Mouse (Mus musculus) adrenal gland, adult (tissue): Measurements from ENCODE around the gene Ptch1.

Experiments used
- DNase-seq, 2 experiments: peaks; one replicate each; pipeline ENCODE4 v3.0.0; 2022 to 2023; ENCODE audit warnings: low spot score in 1 of 2; ENCODE audit not compliant: inconsistent age in 2 of 2

The Ptch1 gene

GRCm38 (mm10) chr13:63573256-63573835 lies at the start of gene Ptch1:
Ptch1 (minus strand) TSS chr13:63573598.
- peak in 1 of 2 experiments; percentile 75 for DNase-seq

DNA sequence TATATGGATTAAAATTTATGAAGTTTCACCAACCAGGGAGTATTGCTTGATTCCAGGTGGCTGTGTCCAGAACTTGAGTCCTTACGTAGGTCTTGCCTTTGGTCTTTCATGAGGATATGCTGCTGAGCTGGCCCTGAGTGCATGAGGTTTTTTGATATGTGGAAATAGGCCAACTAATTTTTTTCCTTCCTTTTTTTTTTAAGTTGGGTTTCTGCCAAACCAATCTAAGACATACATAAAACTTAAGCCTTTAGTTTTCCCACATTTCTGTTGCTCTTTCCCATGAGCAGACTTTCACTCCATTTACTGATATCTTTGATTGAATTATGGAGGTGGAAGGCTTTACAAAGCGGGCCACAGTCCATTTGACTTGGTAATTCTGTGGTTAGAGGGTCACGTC lies 47.9 kb upstream of the Ptch1 start:
- no peak for DNase-seq

- DNase-seq, result no peak
Observed at GRCm38 (mm10) chr13:63613201-63613600, 39.8 kb upstream of the Ptch1 start.

GRCm38 (mm10) chr13:63609734-63610133 lies 36.3 kb upstream of the Ptch1 start:
- no peak for DNase-seq

DNA sequence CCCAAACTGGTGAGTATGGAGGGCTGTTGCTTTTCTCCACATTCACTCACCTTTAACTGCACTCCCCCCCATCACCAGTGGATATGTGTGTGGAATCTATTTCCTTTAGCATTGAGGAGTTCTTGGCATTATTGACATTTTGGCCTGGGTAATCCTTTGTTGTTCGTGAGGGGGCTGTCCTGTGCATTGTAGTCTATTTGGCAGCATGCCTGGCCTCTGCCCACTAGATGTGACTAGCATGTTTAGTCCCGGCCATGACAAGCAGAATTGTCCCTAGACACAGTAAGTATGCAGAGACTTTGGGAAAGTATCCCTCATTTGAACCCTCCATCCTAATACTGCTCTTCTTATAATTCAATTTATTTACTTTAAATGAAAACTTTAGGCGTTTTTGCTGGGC lies 24.2 kb upstream of the Ptch1 start:
- no peak for DNase-seq

DNA sequence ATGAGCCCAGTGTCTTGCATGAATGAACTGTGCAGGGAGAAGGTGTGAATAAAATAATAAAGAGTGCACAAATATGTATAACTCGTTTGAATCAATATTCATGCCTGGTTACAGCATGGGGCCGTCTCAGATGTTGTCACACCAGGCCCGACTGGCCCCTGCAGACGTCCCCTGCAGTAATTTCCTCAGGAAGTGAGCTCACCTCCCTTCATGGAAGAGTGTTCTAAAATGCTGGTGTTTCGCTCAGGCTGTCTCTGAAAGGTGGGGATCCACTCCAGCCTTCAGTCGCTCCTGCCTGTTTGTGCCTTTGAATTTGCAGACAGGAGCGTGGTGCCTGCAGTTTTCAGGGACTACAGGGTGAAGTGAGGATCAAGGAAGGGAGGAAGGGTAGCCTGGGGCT lies 22.5 kb upstream of the Ptch1 start:
- no peak for DNase-seq

GRCm38 (mm10) chr13:63593469-63594050 lies 20.2 kb upstream of the Ptch1 start:
- no peak for DNase-seq

- DNase-seq, result no peak
Observed at GRCm38 (mm10) chr13:63592755-63593154, 19.4 kb upstream of the Ptch1 start.

- no peak for DNase-seq
Observed at GRCm38 (mm10) chr13:63574601-63575000, 1.2 kb upstream of the Ptch1 start.

DNA sequence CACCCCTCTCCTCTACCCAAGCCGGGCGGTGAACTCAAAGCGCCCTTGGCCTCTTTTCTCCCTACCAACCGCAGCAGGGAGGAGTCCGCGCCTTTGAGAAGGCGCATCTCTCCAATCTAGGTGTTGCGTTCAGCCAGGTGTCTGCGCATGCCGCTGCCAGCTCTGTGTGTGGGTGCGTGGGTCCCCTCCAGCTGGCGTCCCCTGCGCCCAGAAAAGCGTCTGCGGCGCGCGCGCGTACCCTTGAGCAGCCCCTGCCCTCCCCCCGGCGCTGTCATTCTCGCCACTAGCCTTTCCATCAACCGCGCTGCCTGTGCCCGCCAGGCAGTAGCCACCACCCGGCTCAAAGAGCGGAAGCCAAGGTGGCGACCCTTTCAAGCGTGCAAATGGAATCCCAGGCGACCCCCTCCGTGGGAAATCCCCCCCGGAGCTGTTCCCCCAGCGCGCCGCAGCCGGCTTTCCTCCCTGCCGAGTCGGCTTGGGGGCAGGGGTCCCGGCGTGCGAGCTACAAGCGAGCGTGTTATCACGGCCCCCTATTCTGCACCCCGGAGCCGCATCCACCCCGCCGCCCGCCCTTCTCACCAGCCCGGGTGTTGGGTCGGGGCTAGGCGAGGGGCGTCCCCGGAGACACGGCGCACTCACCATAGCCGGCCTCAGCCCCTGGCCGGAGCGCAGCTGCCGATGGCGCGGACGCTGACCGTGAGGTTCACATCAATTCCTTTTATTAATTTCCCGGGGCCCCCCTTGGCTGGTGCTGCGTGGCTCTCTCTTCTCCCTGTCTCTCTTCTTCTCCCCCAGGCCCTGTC lies 744 bp downstream of the Ptch1 start:
- peak; percentile 52 to 77 for DNase-seq

- DNase-seq, result no peak
Observed at GRCm38 (mm10) chr13:63572111-63572452, 1.3 kb downstream of the Ptch1 start.

DNA sequence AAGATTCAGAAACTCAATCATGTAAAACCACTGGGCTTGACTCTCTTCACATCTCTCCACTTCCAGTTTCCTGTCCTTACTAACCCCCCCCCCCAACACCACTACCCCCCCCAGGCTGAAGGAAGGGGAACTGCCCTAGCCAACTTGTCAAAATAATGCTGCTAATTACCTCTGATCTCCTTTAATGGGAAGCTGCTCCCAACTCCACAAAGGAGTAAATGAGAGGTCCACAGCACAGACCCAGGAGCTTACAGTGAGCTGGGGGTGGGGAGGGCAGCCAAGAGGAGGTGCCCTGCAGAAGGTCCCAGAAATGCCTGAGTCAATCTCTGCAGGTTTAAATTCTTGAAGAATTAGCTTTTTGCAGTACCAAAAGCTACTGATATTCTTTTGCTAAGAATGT lies 2.9 kb downstream of the Ptch1 start:
- no peak for DNase-seq

DNA sequence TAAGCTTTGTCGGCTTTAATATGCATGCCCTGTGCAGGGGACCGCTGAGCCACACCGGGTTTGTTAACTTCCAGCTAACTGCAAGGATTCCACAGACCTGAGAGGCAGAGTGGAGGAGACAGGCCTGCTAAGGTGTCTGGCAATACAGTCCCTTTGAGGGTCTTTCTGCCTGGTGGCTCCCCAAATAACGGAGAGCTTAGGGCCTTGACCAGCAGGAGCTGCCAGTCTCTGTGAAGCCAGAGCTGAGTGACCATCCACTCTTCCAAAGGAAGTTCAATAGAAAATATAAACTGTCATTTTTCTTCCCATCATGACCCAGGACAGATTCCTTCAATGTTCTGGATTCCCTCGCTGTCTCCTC lies 4.0 kb downstream of the Ptch1 start:
- DNase-seq, result no peak

DNA sequence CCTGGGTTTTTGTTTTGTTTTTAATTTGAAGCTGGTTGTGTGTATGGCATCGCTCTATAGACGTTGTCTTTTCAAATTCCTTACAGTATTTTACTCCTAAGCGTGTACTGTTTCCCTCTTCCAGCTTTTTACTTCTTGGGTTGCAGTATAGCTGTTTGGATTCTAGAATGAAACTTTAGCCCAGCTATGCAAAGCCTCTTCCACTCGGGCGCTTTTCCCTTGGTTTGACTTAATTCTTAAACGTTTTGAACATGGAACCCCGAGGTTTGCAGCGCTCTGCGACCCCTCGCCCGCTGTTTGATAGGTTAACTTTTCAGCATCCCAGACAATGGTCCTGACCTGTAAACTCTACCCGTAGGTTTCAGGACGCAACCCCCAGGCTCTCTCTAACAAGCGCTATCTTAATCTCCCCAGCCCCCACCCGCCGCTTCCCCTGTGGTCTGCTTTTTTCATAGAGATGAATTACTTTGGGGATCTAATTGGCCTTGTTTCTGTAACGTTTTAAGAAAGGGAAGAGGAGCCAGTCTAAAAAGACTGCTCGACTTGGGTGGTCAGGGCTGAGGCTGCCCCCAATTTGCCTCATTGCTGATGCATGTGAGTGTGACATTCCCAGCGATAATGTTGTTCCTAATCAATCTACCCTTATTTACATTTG lies 4.5 kb downstream of the Ptch1 start:
- peak in 1 of 2 experiments; percentile 45 for DNase-seq

- DNase-seq, result no peak
Observed at GRCm38 (mm10) chr13:63568306-63568705, 5.1 kb downstream of the Ptch1 start.

DNA sequence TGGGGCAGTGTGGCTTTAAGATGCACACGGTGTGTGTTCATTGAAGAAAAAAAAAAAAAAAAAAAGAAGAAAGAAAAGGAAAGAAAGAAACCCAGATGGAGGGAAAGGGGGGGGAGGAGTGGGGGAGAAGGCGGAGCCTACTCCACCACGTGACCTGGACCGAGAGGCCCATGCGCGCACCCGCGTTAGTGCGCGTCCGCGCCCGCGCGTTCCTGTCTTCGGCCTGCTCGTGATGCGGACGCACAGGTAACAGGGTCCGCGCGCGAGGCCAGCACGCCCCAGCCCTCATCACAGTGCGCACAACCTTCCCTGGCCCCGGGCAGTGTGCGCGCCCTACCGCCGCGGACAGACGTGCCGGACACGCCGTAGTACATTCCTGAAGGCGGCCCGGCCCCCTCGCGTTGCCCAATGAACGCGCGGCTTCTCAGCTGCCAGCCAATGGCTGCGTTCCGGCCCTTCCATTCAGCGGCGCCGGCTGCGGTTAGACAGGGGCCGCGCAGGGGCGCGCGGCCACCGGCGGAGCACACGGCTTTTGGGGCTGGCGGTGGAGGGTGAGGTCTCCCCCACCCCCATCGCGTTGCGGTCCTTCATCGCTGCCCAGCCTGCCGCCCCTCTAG lies 5.6 kb downstream of the Ptch1 start:
- DNase-seq, result peak; percentile 97 to 98

GRCm38 (mm10) chr13:63566018-63567015 lies 7.1 kb downstream of the Ptch1 start:
- peak; percentile 87 to 95 for DNase-seq

DNA sequence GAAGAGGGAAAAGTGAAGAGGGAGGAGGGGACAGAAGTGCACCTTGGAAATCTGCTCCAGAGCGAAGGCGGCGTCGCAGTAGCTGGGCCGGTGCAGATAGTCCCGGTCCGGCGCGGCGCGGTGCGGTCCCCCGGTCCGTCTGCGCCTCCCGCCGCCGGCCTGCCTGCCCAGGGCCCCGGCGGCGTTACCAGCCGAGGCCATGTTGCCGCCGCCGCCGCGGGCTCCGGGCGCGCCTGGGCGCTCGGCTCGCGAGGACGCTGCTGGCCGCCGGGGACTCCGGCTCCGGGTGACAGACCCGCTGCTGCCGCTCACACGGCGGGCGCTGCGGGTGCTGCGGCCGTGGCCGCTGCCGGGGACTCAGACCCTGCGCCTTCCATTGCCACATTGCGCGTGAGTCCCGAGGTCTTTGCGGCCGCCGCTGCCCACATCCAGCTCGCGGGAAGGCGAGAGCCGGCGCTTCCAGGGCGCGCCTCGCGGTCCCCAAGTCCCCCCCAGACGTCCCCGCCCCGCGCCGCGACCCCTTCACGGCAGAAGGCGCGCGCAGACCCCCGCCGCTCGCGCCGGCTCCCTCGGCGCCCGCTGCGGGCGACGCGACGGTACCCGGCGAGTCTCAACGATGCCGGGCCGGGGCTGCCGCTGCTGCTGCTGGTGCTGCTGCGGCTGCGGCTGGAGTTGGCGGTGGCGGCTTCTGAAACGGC lies 7.9 kb downstream of the Ptch1 start:
- DNase-seq, result peak in 1 of 2 experiments; percentile 68

DNA sequence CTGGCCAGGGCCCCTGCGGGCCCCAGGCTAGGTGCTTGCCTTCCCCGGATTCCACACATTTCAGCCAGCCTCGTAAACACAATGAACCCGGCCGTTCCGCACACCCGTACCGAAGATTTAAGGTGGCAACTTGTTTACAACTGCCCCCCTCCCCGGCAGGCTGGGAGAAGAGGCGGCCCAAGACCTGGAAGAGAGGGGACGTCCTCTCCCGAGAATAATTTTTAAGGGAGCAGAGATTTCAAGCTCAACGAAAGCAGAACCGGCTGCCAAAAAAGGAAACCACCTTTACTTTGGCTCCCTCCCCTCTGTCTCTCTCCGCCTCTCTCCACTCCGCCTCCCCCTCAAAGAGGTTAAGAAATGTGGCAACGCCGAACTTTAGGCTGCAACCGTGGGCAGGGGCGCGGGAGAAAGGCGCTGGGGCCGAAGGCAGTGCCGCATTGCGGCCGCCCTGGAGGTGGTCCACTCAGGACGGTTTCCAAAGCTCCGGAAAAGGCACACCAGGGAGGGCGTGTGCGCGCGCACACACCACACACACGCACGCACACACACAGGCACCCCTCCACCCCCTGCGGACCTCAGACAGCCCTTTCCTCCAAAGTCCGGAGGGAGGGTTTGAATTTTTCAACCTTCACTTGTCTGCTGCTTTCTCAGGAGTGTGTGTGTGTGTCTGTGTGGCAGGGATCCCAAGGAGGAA lies 8.6 kb downstream of the Ptch1 start:
- peak; percentile 90 to 97 for DNase-seq
